In genomic region chr8:106394493-106394892, GRCm38 (mm10) we compare ENCODE assay signal across 13 mouse cellular contexts. TPM values are rescaled to one million over a fixed set of nuclear protein-coding genes. Genes with fewer than 3 reads are reported as not detected.
DNase-seq lines count a peak whose midpoint lies in the region; ATAC-seq lines count a peak whose summit lies in the region.
"Had no signal": no experiment of that assay in that cellular context is flagged by ENCODE, and none has a peak within 500 bp of the region (broad histone marks: within the 10 kb centered on the region; RNA-seq: fewer than 3 reads in every experiment).

No protein-coding gene starts in this region.

- H3K9ac ChIP-seq in forebrain, embryonic 15.5 days (replicated peaks), result no peak overlapping the region
- H3K9ac ChIP-seq: limb, embryonic 12.5 days had no signal

- no peak overlapping the region for H3K4me2 ChIP-seq in forebrain, embryonic 15.5 days (replicated peaks)
- H3K4me2 ChIP-seq: limb, embryonic 12.5 days had no signal

- peak; percentile 97 for DNase-seq in heart, adult 11 months
- DNase-seq in heart, postnatal 4 days, result no peak
- peak; percentile 62 for DNase-seq in urinary bladder, postnatal 14 days (ENCODE audit: low spot score)
- DNase-seq in urinary bladder, adult 2 months (ENCODE audit: low spot score), result no peak
- peak; percentile 51 for DNase-seq in heart, postnatal 25 days (ENCODE audit: low spot score)
- DNase-seq in yolk sac, embryonic 10.5 days (ENCODE audit: low spot score), result peak; percentile 16
- DNase-seq: adrenal gland, adult 2 months had no signal

- ATAC-seq in forebrain, embryonic 15.5 days (replicated peaks), result no peak
- ATAC-seq in erythroid progenitor cell, adult 5-6 weeks (replicated peaks; ENCODE audit: low FRiP score, poor library complexity, severe bottlenecking), result no peak

- no peak overlapping the region for H3K27ac ChIP-seq in forebrain, embryonic 15.5 days (replicated peaks)
- H3K27ac ChIP-seq: embryonic facial prominence, embryonic 10.5 days; kidney, postnatal 0 days; limb, embryonic 12.5 days; midbrain, embryonic 10.5 days had no signal

- H3K4me3 ChIP-seq in forebrain, embryonic 15.5 days, result no peak overlapping the region
- H3K4me3 ChIP-seq: embryonic facial prominence, embryonic 10.5 days; limb, embryonic 12.5 days; midbrain, embryonic 10.5 days had no signal

- no peaks in the 10 kb centered on the region for H3K36me3 ChIP-seq in forebrain, embryonic 15.5 days
- H3K36me3 ChIP-seq: embryonic facial prominence, embryonic 10.5 days; limb, embryonic 12.5 days; midbrain, embryonic 10.5 days had no signal

- no peaks in the 10 kb centered on the region for H3K4me1 ChIP-seq in forebrain, embryonic 15.5 days

- no peaks in the 10 kb centered on the region for H3K27me3 ChIP-seq in forebrain, embryonic 15.5 days
- H3K27me3 ChIP-seq: limb, embryonic 12.5 days had no signal

- WGBS in forebrain, embryonic 15.5 days, result 93% methylated on average over 4 of the region's 4 CpGs

- intact Hi-C loops in heart, postnatal 25 days (cut with DNase I), result no loop called here

- H3K9me3 ChIP-seq in forebrain, embryonic 15.5 days, result no peaks in the 10 kb centered on the region
- H3K9me3 ChIP-seq: embryonic facial prominence, embryonic 10.5 days; limb, embryonic 12.5 days; midbrain, embryonic 10.5 days had no signal

RNA-seq across cellular contexts. Expression of gene Zfp90, which starts 20.6 kb away (rescaled TPM):
- total RNA-seq in heart, postnatal 4 days (2021), result 10 to 100 TPM; 12.4 to 13.1 TPM
- polyA plus RNA-seq in urinary bladder, adult 2 months (2012; rRNA removed), result 9.3 and 9.5 TPM in 2 replicates
- 1 to 10 TPM; 3.0 to 3.7 TPM for total RNA-seq in heart, postnatal 25 days (2021)
- polyA plus RNA-seq in forebrain, embryonic 15.5 days (2015; fragmentation: Nextera tagmentation; extraction: Ambion mirVana), result 54.6 and 57.4 TPM in 2 replicates
- 0.42 and 1.4 TPM in 2 replicates for total RNA-seq in erythroid progenitor cell, adult 5-6 weeks (2015; ENCODE audit: low replicate concordance)
- total RNA-seq in erythroid progenitor cell, adult 5-6 weeks (2017; ENCODE audit: low replicate concordance), result 1.4 and 2.2 TPM in 2 replicates

RNA-seq across cellular contexts. Expression of gene Smpd3, which starts 56.7 kb away (rescaled TPM):
- 1 to 10 TPM; 5.2 to 6.7 TPM for total RNA-seq in heart, postnatal 4 days (2021)
- polyA plus RNA-seq in urinary bladder, adult 2 months (2012; rRNA removed), result 1.1 and 1.2 TPM in 2 replicates
- total RNA-seq in heart, postnatal 25 days (2021), result 1 to 10 TPM; 3.6 to 4.9 TPM
- polyA plus RNA-seq in forebrain, embryonic 15.5 days (2015; fragmentation: Nextera tagmentation; extraction: Ambion mirVana), result 47.4 and 49.3 TPM in 2 replicates
- total RNA-seq in erythroid progenitor cell, adult 5-6 weeks (2015; ENCODE audit: low replicate concordance), result not detected in 2 replicates
- total RNA-seq in erythroid progenitor cell, adult 5-6 weeks (2017; ENCODE audit: low replicate concordance), result not detected in 2 replicates

Comparison
In these comparisons a context has a peak if more than half of its experiments do, and no peak if none do; other contexts are left out.
1. DNase-seq: peak in heart, adult 11 months (single experiment), urinary bladder, postnatal 14 days (single experiment), heart, postnatal 25 days (single experiment) and yolk sac, embryonic 10.5 days (single experiment); none in heart, postnatal 4 days (single experiment) and urinary bladder, adult 2 months (single experiment).
2. RNA of gene Smpd3, which starts 56.7 kb away (total RNA-seq): 5.2 to 6.7 TPM in heart, postnatal 4 days and 3.6 to 4.9 TPM in heart, postnatal 25 days; not detected in erythroid progenitor cell, adult 5-6 weeks; every median in the first group is over 4 times any median in the second.